Mouse (Mus musculus): Measurements from ENCODE around the gene Pip4k2a. TPM values are rescaled to one million over a fixed set of nuclear protein-coding genes. Genes with fewer than 3 reads are reported as not detected.

The Pip4k2a gene
- polyA plus RNA-seq, 1 experiment from 2014 or later = 6.6 TPM

DNA sequence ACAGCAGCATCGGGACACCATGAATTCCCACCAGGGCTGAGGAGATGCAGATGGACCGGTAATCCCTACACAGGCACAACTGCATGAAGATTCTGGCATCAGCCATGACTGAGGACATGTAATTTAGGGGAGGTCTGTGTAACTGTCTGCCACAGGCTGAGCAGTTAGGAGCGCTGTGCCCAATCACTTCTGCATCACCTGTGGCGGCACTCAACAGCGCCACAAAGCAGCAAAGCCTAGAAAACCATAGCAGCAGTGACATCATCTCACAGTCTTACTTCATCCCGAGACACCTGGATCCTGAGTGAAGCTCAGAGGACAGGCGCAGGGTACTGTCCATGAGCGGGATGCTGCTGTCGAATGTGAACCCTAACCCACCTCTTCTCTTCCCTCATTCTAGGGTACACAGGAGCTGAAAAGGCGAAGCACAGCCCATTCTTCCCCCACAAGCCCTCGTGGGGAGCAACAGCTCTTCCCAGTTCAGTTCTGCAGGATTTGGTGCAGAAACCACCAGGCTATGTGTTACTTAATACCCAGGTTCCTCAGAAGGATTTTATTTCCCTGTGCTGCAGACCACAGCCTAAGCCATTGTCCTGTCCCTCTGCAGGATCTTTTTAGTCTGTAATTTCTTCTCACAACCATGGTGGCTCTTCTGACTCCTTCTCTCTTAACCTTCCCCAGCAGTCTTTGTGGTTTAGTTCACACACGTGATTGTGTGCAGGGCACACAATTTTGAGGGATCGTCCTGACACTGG is 34.5 kb downstream of the Pip4k2a start:
- H3K36me3 ChIP-seq = no peaks in the 10 kb centered on the region
- H3K27me3 ChIP-seq (replicated peaks) = no peaks in the 10 kb centered on the region
- H3K4me1 ChIP-seq = peaks cover 22% of the 10 kb centered on the region
- H3K9ac ChIP-seq = no peak overlapping the region
- H3K4me3 ChIP-seq = no peak overlapping the region
- ATAC-seq (ENCODE audit: extremely low read depth, insufficient number of reproducible peaks, low FRiP score, low TSS enrichment) = no peak
- H3K27ac ChIP-seq (replicated peaks) = no peak overlapping the region
- no peak overlapping the region for H3K4me2 ChIP-seq
- 82% methylated on average over 13 of the region's 13 CpGs for WGBS
- H3K9me3 ChIP-seq = no peaks in the 10 kb centered on the region

DNA sequence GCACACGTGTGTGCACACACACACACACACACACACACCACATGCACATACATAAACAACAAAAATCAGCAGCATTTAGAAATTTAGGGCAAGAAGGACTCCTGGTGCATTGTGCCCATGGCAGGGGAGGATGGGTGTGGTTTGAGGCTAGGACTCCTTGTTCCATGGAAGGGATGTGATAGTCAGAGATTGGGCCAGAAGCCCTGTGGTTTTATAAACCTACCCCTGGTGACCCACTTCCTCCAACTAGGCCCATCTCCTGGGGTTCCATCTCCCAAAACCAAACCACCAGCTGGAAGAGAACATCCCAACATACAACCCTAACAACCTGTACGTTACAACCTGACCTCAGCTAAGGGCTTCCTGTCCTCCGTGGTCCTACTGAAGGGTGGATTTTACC is 35.4 kb downstream of the Pip4k2a start:
- Histone ChIP-seq H3K4me1 (peaks cover 29% of the 10 kb centered on the region), H3K27me3 (replicated peaks) (no peaks in the 10 kb centered on the region), H3K4me3 (no peak overlapping the region), H3K4me2 (no peak overlapping the region), H3K36me3 (no peaks in the 10 kb centered on the region), H3K9ac (no peak overlapping the region), H3K9me3 (no peaks in the 10 kb centered on the region), H3K27ac (replicated peaks) (no peak overlapping the region)
- 81% methylated on average over 3 of the region's 3 CpGs for WGBS
- no peak for ATAC-seq (ENCODE audit: extremely low read depth, insufficient number of reproducible peaks, low FRiP score, low TSS enrichment)

DNA sequence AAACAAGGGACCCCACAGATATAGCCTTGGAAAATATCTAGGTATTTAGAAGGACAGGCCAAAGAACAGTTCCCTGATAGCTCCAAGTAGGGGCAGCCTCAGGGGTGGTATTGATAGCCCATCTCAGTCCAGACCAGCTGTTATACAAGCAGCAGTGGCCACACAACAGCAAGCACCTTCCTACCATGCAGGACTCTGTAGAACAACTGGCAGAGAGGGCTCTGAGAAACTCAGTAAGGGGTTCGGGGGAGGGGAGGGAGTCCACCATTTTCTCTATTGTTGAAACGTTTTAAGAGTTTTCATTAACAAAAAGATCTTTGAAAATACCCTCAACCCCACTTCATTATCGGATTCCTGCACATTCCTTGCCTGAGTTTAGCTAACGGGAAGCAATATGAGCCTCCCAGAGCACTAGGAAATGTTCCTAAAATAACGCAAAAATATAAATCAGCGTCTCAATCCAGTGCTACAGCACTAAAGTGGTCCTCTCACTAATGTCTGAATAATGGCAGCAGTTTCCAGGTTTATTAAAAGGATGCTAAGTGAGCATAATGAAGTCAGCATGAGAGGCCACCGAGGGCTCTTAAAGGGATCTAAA is 37.5 kb downstream of the Pip4k2a start:
- Histone ChIP-seq H3K4me2 (peak overlapping the region; percentile 26; the same call in 1 of the 2 replicates), H3K4me3 (no peak overlapping the region), H3K27me3 (replicated peaks) (no peaks in the 10 kb centered on the region), H3K9ac (no peak overlapping the region), H3K9me3 (no peaks in the 10 kb centered on the region), H3K4me1 (peaks cover 48% of the 10 kb centered on the region), H3K27ac (replicated peaks) (peak overlapping the region; percentile 24; the same call in 1 of the 2 replicates), H3K36me3 (no peaks in the 10 kb centered on the region)
- 48% methylated on average over 7 of the region's 7 CpGs for WGBS
- ATAC-seq (ENCODE audit: extremely low read depth, insufficient number of reproducible peaks, low FRiP score, low TSS enrichment) = no peak

DNA sequence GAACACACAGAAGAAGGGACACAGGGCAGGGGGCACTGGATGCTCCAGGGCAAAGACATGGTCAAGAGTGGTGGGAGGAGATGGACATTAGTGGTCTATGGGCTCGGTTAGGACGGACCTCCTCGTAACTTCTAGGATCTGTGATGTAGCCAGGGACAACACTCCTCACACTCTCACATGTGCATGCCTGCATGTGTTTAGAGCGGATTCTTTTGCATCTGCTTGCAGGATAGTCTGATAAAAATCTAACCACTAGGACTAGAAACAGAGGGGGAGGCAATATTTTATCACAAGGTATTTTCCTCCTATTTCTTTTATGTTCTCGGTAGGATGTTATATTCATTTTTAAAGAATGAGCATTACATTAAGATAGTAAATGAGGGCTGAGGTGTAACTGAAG is 38.4 kb downstream of the Pip4k2a start:
- 86% methylated on average over 5 of the region's 5 CpGs for WGBS
- no peak overlapping the region for H3K27ac ChIP-seq (replicated peaks)
- H3K9me3 ChIP-seq = no peaks in the 10 kb centered on the region
- H3K4me1 ChIP-seq = peaks cover 55% of the 10 kb centered on the region
- ATAC-seq (ENCODE audit: extremely low read depth, insufficient number of reproducible peaks, low FRiP score, low TSS enrichment) = no peak
- no peaks in the 10 kb centered on the region for H3K27me3 ChIP-seq (replicated peaks)
- H3K9ac ChIP-seq = no peak overlapping the region
- no peak overlapping the region for H3K4me3 ChIP-seq
- H3K36me3 ChIP-seq = no peaks in the 10 kb centered on the region
- H3K4me2 ChIP-seq = no peak overlapping the region

DNA sequence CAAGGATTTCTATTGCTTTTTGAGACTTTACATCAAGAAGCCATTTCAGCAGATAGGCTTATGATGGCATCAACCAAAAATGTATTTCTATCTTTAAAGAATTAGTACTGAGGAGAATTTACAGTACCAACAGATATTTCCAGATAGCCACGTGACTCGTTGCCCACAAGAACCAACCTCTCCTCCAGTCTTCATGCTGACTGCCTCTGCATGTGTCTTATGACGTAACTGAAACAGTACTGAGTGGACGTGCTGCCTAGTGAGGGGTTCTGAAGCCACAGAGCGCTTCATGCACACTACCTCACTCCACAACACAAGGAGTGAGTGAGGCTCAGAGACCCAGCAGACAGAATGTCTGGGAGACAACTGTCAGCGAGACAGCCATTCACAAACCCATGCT is 38.9 kb downstream of the Pip4k2a start:
- Histone ChIP-seq H3K4me3 (no peak overlapping the region), H3K36me3 (no peaks in the 10 kb centered on the region), H3K4me1 (peaks cover 55% of the 10 kb centered on the region), H3K4me2 (no peak overlapping the region), H3K27ac (replicated peaks) (no peak overlapping the region), H3K9me3 (no peaks in the 10 kb centered on the region), H3K9ac (no peak overlapping the region), H3K27me3 (replicated peaks) (no peaks in the 10 kb centered on the region)
- ATAC-seq (ENCODE audit: extremely low read depth, insufficient number of reproducible peaks, low FRiP score, low TSS enrichment) = no peak
- 86% methylated on average over 6 of the region's 6 CpGs for WGBS

DNA sequence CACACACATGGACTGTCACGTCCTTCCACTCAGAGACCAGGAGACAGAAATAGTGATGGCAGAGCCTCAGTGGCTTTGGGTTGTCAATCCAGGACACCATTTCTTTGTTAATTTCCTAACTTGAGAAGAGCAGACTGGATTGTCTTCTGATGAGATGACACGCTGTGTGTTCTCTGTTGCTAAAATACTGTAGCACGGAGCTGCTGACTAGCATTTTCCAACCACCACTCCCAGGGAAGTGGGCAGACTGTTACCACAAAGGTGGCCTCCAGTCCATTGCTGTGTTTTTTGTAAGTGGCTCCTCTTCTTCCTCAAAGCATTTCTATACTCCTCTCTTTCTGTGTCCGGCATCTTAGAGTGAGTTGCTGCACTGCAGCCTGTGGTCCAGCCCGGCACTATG is 39.4 kb downstream of the Pip4k2a start:
- Histone ChIP-seq H3K27me3 (replicated peaks) (no peaks in the 10 kb centered on the region), H3K27ac (replicated peaks) (no peak overlapping the region)
- ATAC-seq (ENCODE audit: extremely low read depth, insufficient number of reproducible peaks, low FRiP score, low TSS enrichment) = no peak

DNA sequence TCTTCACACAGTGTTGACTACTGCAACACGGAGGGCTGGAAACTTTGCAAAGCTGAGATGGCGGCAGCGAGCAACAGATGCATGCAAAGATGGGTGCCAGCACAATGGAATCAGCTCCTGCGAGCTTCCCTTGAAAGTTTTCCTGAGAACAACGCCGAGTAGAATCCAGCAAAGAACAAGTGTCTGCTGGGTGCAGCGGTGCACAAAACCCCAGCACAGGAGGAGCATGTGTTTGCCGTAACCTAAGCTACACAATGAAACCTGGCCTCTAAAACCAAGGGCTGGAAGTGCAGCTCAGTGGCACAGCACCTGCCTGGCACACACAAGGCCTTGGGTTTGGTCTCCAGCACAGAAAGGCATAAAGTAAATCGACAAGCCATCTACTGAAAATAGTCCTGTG is 39.9 kb downstream of the Pip4k2a start:
- Histone ChIP-seq H3K9me3 (no peaks in the 10 kb centered on the region), H3K9ac (no peak overlapping the region), H3K27ac (replicated peaks) (no peak overlapping the region), H3K27me3 (replicated peaks) (no peaks in the 10 kb centered on the region), H3K4me1 (peaks cover 55% of the 10 kb centered on the region), H3K36me3 (no peaks in the 10 kb centered on the region), H3K4me3 (no peak overlapping the region), H3K4me2 (peak overlapping the region; percentile 52; the same call in 1 of the 2 replicates)
- 77% methylated on average over 9 of the region's 9 CpGs for WGBS
- ATAC-seq (ENCODE audit: extremely low read depth, insufficient number of reproducible peaks, low FRiP score, low TSS enrichment) = no peak

More for the DNA sequence above, 39.4 kb downstream of the Pip4k2a start:
- H3K4me1 ChIP-seq = peaks cover 55% of the 10 kb centered on the region
- no peak overlapping the region for H3K4me2 ChIP-seq
- H3K36me3 ChIP-seq = no peaks in the 10 kb centered on the region
- no peaks in the 10 kb centered on the region for H3K9me3 ChIP-seq
- WGBS = 82% methylated on average over 5 of the region's 5 CpGs
- no peak overlapping the region for H3K9ac ChIP-seq
- H3K4me3 ChIP-seq = no peak overlapping the region

DNA sequence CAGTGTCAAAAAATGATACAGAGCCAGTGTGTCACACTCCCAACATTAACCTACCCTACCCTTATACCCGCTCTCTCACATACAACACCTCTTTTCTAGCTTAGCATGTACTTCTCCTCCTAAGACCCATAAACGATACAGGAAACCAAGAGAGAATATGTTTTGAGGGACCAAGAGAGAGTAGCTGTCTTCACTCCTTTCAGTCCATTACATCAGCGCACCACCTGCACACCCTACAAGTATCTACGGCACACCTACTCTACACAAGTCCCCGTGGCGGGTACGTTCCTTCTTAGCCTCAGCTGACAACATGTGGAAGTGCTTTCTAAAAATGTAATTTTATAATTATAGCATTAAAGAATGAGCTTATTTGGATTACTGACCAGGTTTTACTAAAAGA is 40.5 kb downstream of the Pip4k2a start:
- Histone ChIP-seq H3K4me2 (peak overlapping the region; percentile 52), H3K27ac (replicated peaks) (peak overlapping the region; percentile 51; the same call in 1 of the 2 replicates), H3K9ac (peak overlapping the region; percentile 34; the same call in 1 of the 2 replicates), H3K27me3 (replicated peaks) (no peaks in the 10 kb centered on the region), H3K36me3 (no peaks in the 10 kb centered on the region), H3K4me3 (peak overlapping the region; percentile 0; the same call in 1 of the 2 replicates), H3K9me3 (no peaks in the 10 kb centered on the region), H3K4me1 (peaks cover 58% of the 10 kb centered on the region)
- 62% methylated on average over 7 of the region's 7 CpGs for WGBS
- ATAC-seq (ENCODE audit: extremely low read depth, insufficient number of reproducible peaks, low FRiP score, low TSS enrichment) = no peak

DNA sequence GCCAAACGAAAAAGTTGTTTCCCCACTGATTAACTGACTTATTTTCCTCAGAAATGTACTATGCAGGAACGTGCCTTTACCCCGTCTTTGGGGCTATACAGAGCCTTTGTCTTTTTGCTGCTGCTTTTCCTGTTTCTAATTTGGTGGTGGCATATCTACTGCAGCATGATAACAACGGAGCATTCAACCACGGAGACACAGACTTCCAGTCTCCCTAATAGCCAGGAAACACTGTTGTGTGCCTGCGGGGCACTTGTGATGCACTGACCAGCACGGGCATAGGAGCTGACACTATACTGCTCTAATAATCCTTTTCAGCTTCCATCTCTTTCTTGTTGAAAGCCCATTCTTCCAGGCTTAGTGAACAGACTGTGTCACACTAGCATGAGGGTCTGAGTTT is 41.0 kb downstream of the Pip4k2a start:
- no peak for ATAC-seq (ENCODE audit: extremely low read depth, insufficient number of reproducible peaks, low FRiP score, low TSS enrichment)
- Histone ChIP-seq H3K4me3 (peak overlapping the region; percentile 0; the same call in 1 of the 2 replicates), H3K4me1 (peaks cover 62% of the 10 kb centered on the region), H3K27me3 (replicated peaks) (no peaks in the 10 kb centered on the region), H3K27ac (replicated peaks) (peak overlapping the region; percentile 51; the same call in 1 of the 2 replicates), H3K4me2 (peak overlapping the region; percentile 52), H3K36me3 (no peaks in the 10 kb centered on the region), H3K9me3 (no peaks in the 10 kb centered on the region), H3K9ac (peak overlapping the region; percentile 34; the same call in 1 of the 2 replicates)
- WGBS = 14% methylated on average over 7 of the region's 7 CpGs

DNA sequence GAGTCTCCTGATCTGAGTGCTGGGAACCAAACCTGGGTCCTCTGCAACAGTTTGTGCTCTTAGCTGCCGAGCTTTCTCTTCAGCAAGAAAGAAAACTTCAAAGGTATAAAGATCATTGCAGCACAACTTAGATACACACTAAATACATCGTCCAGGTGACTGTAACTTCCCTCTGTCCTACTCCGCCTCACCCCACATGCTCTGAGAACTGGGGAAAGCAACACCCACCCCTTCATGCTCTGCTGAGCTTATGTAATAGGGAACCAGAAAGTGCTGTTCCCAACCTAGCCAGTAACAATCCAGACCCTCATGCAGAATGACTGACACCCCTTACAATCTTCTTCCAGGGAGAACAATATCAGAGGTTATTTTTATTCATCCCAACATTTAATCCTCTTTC is 41.5 kb downstream of the Pip4k2a start:
- Histone ChIP-seq H3K27me3 (replicated peaks) (no peaks in the 10 kb centered on the region), H3K36me3 (no peaks in the 10 kb centered on the region), H3K4me2 (peak overlapping the region; percentile 52), H3K4me3 (no peak overlapping the region), H3K27ac (replicated peaks) (no peak overlapping the region), H3K4me1 (peaks cover 60% of the 10 kb centered on the region), H3K9me3 (no peaks in the 10 kb centered on the region), H3K9ac (no peak overlapping the region)
- no peak for ATAC-seq (ENCODE audit: extremely low read depth, insufficient number of reproducible peaks, low FRiP score, low TSS enrichment)
- 84% methylated on average over 3 of the region's 3 CpGs for WGBS

DNA sequence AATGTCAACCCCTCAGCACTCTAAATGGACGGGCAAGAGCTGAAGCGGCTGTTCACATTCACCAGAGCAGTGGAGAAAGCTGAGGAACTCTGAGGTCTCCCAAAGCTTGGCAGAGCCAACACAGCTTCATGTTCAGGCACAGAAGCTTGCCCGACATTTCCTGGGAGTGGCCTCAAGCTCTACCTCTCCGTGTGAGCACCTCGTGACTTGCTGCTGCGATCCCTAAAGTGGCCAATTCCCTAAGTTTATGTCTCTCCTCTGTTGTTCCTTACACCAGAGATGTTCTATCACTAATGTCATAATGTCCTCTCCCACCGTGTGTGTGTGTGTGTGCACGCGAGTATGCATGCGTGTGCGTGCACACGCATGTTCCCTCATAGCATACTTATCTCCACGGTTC is 42.3 kb downstream of the Pip4k2a start:
- H3K9ac ChIP-seq = no peak overlapping the region
- H3K4me3 ChIP-seq = no peak overlapping the region
- peaks cover 52% of the 10 kb centered on the region for H3K4me1 ChIP-seq
- no peaks in the 10 kb centered on the region for H3K36me3 ChIP-seq
- H3K9me3 ChIP-seq = no peaks in the 10 kb centered on the region
- H3K4me2 ChIP-seq = no peak overlapping the region
- no peaks in the 10 kb centered on the region for H3K27me3 ChIP-seq (replicated peaks)
- H3K27ac ChIP-seq (replicated peaks) = no peak overlapping the region
- ATAC-seq (ENCODE audit: extremely low read depth, insufficient number of reproducible peaks, low FRiP score, low TSS enrichment) = no peak
- 83% methylated on average over 13 of the region's 13 CpGs for WGBS

DNA sequence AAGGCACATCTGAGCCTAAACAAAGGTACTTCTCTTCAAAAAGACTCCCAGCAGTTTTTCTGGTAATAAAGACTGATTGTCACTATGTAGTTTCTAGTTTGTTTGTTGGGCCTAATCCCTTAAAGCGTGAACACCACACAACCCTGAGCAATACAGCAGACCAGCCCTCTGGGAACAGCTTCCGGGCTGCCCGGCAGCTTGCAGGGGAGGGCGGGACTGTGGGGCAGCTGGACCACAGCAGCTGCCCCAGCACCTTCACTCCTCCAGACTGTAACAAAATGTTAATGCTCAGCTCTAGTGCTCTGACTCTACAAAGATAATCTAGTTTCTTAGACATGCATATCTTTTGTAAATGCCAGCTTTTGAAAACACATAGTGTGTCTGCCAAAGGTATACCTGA is 42.9 kb downstream of the Pip4k2a start:
- Histone ChIP-seq H3K4me3 (no peak overlapping the region), H3K4me1 (peaks cover 50% of the 10 kb centered on the region), H3K9me3 (no peaks in the 10 kb centered on the region), H3K4me2 (no peak overlapping the region), H3K27ac (replicated peaks) (no peak overlapping the region), H3K9ac (no peak overlapping the region), H3K27me3 (replicated peaks) (no peaks in the 10 kb centered on the region), H3K36me3 (no peaks in the 10 kb centered on the region)
- no peak for ATAC-seq (ENCODE audit: extremely low read depth, insufficient number of reproducible peaks, low FRiP score, low TSS enrichment)
- WGBS = 48% methylated on average over 4 of the region's 4 CpGs

Data from heart, embryonic 13.5 days (tissue).